Mouse (Mus musculus): ENCODE data around the gene Pprc1.

DNA sequence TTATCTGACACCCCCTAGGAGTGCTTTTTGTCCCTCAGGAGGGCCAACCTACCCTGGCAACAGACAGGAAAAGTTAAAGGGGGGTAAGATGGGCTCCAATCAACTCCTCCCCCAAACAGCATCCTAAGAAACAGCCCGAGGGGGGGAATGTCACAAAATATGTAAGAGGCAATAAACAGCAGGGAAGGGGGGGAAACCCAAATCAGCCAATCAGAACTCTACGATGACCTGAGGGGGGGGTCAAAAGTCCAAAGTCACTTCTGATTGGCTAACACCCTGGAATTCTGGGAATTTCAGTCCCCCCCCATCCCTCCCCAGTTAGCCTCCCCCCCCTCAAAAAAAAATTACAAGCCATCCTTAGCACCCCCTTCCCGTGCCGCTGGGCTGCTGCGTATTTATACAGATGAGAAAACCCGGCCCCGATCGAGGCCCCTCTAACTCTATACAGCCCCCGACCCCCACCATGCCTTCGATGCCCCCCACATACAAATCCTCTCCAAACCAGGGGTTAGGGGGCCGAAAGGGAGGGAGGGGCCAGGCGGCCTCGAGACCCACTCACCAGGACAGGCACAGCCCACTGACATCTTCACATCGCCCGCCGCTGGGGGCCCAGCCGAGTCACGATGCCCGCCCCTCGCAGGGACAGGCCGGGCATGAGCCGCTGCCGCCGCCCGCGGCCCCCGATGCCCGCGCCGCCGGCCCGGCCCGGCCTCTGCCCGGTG is at the start of gene Pprc1:
- TF ChIP-seq POLR2A (IDR thresholded peaks at IDR 0.05; ENCODE audit: control insufficient read depth, extremely low read depth, insufficient read depth, low read length, poor library complexity) (peak; percentile 72), CTCF (IDR thresholded peaks at IDR 0.05; ENCODE audit: borderline replicate concordance, control insufficient read depth, extremely low read depth, insufficient read depth, low read length, poor library complexity) (no peak)
